Mouse (Mus musculus) neutrophil, adult 5-6 weeks (primary cell): ENCODE results near the gene Gm11027. TPM values are rescaled to one million over a fixed set of nuclear protein-coding genes. Genes with fewer than 3 reads are reported as not detected.
A peak's percentile ranks its signal among the peaks of the same experiment; 100 is the strongest.

Source experiments
- ATAC-seq: fragments of 151-379, 151-347 bp; 2 replicates; pipeline ENCODE4 v1.8.0; 2017; ENCODE audit warnings: mild to moderate bottlenecking, moderate TSS enrichment; ENCODE audit not compliant: insufficient number of reproducible peaks, poor library complexity, low FRiP score, severe bottlenecking; ENCODE audit errors: extremely low read depth
- total RNA-seq: library from RNA; stranded (forward); fragments of 200-1000 nt; gene quantifications from 2 replicates; pipeline ENCODE4 v1.2.3, GENCODE M21; 2017

Gm11027 gene
- total RNA-seq, 1 experiment from 2014 or later: not detected

DNA sequence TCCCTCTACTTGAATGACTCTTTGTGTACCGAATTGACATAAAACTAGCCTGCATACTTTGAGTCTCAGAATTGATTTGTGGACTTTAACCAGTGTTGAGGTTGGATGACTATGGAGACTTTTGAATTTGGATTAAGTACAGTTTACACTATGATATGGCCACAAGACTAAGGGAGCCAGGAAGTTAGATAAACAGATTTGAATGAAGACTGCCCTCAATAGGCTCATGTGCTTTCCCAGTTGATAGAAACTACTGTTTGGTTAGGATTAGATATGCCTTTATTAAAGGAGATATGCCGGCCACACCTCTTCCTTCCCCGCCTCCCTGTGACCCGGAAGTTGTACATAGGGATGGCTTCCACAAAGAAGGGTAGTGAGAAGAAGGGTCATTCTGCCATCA lies 445 bp downstream of the Gm11027 start:
- no peak for ATAC-seq

DNA sequence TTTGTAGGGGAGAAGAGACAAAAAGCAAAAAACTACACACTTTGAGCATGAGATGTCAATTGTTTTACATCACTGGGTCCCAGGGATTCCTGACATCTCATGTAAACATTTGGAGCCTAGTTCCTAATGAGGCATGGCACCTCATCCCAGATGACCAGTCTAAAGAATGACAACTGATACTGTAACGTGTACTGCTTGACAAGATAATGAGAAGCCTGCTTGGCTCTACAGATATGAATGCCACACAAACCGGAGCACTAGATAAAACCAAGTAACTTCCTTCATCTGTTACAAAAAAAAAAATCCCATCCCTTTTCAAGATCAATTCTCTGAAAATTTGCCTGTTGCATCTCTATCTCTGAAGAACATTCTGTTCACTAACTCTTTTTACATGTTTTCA lies 1.8 kb downstream of the Gm11027 start:
- no peak for ATAC-seq

DNA sequence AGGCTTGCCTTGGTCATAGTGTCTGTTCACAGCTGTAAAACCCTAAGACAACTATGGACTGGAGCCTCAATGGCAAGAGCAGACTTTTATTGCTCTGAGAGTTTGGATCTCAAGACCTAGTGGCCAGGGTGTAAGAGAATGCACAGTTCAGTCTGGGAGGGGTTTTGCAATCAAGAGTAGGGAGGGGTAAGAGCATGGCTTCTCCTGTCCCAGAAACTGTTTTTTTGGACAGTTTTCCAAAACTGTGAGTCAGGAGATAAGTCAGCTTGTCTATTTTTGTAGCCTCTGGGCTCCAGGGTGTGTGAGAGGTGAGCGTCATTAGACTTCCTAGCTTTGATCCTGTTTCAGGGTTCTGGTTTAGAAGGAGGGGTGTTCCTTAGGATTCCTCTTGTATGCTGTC lies 3.4 kb downstream of the Gm11027 start:
- ATAC-seq: no peak

DNA sequence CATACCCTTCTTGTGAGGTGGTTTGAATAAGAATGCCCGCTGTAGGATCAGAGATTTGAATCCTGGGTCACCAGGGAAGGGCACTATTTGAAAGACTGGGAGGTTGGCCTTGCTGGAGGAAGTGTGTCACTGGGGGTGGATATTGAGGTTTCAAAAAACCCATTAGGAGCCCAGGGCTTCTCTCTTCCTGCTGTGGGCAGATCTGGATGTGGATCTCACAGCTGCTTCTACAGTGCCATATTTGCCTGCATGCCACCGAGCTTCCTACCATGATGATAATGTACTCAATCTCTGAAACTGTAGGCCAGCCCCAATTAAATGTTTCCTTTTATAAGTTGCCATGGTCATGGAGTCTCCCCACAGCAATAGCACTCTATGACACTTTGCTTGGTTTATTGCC lies 4.0 kb downstream of the Gm11027 start:
- ATAC-seq: no peak

DNA sequence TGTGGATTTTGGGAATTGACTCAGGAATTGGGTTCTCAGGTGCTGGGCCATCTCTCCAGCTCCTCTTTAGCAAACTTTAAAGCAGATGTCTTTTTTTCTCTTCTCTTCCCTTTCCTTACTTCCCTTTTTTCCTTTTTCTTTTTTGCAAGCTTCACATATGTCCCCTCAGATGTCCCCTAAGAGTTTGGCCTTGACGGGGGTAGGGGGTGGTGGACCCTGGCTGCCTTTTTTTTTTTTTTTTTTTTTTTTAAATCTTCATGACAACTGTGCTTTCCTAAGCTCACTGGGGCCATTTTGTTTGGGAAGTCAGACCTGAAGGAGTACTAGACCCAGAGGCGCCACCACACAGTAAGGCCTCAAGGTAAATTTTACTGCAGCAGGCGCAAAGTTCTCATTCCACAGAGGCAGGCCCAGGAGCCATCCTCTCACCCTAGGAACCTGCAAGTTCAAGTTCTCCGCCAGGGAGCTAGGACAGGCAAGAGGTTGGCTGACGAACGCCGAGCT lies 5.0 kb downstream of the Gm11027 start:
- no peak for ATAC-seq

DNA sequence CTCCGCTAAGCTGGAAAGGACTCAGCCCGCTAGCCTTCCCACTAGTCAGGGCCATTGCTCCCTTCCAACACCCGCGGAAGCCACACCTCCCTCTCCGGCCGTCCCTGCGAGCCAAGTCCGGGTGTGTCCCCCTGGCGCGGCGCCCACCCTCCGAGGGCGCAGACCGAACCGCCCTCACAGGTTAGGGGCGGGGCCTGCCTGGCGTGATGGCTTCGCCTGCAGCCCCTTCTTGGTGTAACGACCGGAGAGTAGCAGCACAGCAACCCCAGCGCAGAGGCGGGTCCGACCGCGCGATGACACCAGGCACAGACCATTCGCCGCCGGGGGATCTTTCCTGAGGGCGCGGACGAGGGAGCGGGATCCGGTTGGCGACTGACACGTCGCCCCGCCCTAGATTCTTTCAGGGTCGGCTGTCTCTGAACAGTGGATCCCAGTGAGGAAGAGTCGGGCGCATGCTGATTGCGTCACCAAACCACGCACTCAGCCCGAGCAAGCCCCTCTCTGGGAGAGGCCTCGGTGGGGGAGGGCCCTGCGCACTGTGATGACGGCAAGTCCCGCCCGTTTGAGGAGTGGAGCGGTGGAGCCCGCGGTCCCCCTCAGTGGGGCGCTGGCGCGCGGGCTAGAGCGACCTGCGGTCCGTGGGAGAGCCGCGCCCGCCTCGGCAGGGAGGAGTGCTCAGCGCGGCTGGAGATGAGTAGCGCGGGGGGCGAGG lies 5.6 kb downstream of the Gm11027 start, which contains the start of gene Esyt2:
Gene Esyt2 (plus strand): TSS at position 544 of the 712 bp plus-strand sequence.
- peak; percentile 92 for ATAC-seq

DNA sequence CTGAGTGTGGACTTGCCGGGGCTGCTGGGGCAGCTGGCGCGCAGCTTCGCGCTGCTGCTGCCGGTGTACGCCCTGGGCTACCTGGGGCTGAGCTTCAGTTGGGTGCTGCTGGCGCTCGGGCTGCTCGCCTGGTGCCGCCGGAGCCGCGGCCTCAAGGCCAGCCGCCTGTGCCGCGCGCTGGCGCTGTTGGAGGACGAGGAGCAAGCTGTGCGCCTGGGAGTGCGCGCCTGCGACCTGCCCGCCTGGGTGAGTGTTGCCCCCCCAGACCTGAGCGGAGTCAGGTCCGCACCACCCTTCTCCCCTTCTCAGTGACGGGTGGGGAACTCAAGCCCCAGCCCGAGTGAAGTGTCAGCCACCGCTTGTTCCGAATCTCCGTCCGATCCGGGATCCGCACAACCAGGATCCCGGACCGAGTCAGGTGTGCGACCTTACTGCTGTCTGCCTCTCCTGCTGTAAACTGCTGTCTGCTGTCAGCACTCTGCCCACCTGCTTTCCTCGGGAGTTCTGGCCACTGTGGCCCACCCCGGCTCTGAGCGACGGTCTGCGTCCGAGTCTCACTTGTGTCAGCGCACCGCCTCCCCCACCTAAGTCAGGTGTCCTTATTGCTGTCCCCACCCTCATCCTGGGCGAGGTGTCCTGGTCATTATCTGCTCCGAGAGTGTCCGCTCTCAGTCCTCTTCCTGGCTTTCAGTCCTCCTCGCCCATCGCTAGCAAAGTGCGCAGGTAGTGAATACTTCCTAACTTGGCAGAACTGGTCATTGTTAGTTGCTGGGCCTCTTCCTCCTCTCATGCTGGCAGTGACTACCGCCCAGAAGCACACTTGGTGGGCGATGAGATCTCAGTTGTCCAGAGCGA lies 6.5 kb downstream of the Gm11027 start:
- ATAC-seq: peak; percentile 7; the same call in 1 of the 2 replicates

DNA sequence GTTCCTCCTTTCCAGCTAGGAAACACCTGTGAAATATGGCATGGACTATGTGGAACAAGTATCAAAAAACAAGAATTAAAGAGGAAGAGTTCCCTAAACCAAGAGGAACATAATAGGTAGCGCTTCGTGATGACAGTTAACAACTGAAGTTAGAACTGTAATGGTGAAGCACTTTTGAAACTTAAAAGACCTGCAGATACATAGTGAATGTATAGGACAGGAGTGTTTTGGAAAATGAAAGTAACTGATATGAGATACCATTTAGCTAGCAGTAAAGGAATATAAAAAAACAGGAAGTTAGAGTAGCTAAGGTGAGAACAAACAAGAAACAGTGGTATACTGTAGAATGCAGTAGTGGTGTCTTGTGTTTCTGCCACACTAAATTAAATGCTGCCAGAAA lies 7.7 kb downstream of the Gm11027 start:
- no peak for ATAC-seq

DNA sequence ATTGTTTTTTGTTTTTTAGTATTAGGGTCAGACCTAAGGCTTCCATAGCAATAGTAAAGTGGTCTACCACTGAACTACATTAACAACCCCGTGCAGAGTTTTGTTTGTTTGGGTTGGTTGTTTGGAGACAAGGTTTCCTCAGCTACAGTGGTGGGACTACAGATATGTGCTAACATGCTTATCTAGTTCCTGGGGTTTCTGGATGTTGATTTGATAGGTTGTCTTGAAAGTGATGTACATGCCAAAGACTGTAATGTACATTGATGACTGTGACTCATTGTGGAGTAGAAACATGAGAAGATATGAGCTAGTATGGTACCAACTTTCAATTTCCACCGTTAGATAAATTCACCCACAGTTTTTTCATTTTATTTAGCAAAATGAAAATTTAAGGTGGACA lies 8.3 kb downstream of the Gm11027 start:
- ATAC-seq: no peak

DNA sequence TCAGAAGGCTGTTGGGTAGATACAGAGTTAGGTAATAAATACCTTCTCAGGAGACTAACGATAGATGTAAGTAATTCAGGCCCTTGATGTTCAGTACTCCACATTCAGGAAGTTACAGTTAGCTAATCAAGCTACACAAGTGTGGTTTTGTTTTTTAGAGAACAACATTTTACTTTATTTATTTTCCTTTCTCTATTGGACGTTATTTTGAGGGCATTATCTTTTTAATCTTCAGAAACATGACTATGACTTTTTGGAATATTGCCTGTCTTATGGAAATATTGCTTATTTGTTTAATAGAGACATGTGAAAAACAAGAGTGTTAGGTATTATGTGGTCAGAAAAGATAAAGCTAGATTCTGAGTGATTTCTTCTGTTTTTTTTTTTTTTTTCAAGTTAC lies 18.0 kb downstream of the Gm11027 start:
- ATAC-seq: no peak

DNA sequence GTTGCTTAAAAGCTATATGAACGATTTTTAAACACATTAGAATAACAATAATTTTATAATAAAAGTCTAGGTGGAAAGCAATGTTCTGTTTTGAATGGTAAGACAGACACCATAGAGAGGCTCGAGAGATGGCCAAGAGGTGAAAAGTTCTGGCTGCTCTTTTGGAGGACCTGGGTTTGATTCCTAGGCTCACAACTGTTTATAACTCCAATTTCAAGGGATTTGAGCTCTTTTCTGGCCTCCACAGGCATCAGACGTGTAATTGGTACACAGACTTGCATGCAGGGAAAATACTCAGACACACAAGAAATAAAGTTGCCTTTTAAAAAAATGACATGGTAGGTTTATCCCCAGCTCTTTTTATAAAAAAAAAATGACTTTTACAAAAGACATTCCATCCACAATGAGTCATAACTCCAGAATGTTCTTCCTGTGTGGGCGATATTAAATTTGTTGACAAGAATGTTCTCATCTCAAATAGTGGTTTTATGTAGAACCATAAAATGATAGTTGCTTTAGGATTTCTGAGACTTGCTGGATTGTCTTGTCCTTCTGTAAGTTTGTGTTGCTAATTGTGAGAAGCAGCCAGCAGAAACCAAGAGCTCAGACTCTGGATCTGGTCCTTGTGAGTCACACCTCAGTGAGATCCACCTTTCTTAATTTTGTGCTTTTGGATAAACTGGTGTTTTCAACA lies 18.6 kb downstream of the Gm11027 start:
- ATAC-seq: no peak

DNA sequence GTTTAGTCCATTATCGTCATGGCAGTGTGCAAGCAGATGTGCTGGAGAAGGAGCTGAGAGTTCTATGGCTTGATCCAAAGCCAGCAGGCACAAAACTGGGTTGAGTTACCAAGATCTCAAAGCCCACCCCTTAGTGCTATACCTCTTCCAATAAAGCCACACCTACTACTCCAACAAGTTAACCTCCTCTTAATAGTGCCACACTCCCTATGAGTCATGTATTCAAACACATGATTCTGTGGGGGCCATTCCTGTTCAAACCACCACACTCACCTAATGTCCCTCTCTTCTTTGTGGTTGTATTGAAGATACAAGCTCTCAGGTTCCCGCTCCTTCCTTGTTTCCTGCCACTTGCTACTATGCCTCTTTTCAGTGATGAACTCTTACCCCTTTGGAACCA lies 24.7 kb downstream of the Gm11027 start:
- no peak for ATAC-seq

DNA sequence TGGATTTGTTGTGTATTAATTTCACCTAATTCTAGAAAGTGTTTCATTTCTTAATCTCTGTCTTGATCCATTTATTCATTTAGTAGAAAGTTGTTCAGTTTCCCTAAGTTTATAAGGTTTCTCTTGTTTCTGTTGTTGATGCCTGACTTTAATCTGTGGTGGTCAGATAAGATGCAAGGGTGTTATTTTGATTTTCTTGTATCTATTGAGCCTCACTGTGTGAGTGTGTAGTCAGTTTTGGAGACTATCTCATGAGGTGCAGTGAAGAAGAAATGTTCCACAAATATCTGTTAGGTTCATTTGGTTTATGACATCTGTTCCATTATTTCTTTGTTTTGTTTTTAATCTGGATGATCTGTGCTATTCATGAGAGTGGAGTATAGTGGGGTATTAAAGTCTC lies 27.0 kb downstream of the Gm11027 start:
- ATAC-seq: no peak

DNA sequence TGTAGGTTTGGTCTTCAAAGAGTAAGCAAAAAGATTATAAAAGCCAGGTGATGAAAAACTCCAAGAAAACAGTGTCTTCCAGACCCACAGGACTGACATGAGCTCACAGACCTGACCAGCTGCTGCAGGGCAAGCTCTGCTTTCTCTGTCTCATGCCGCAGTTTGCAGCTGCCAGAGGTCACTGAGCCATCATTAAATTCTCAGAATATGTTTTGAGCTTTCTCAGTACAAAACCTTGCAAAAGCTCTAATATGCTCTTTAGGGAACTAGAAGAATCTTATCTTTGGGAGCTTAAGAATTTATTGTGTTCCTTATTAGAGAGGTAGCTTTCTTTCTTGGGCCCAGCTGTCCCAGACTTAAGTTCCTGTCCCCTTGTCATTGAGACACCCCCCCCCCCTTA lies 30.9 kb downstream of the Gm11027 start:
- ATAC-seq: no peak

DNA sequence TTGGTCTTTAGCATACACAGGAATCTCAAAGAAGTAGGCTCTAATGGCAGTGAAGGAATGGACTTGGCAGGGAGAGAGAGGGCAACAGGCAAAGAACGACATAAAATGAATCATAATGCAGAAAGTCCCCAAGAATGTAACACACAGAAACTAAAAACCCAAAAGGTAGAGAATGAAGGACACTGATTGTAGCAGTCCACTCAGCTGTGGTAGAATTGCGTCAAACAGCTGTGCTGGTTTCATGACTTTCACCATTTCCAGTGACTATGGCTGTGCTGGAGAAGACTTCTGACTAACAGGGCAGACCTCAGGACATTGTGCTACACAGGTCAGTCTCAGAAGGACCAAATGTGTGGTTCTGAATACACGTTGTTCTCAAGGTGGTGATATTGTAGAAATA lies 32.7 kb downstream of the Gm11027 start:
- ATAC-seq: no peak

DNA sequence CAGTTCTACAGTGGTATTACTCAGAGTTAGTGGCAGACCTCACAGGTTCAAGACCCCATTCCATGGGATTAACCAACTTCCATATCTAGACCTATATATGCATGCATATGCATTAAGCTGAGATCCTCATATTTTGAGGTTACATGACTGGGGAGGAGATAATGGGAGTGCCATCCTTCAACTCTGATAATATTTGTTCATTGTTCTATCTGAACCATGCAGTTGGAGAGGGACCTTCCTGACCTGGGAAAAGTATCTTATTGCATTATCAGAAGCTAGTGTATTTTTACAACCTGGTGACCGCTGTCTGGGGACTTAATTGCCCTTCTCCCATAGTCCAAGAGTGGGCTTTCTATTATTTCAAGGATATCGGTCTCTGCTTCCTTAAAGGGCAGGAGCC lies 33.4 kb downstream of the Gm11027 start:
- ATAC-seq: no peak

DNA sequence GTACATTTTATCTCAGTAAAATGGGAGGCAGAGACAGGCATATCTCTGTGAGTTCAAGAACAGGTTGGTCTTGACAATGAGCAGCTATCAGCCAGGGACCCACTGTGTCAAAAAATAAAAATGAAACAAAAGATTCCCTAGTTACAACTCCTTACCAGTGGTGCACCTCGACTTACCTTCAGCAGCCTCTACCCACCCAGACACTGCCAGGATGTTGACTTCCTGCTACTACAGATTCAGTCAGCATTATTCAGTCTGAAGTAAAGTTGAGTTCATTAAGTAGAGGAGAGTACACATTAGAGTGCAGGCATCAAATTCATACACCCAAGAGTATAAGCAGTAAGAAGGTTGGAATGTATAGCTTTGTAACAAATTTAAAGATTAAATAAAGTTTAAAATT lies 38.6 kb downstream of the Gm11027 start:
- no peak for ATAC-seq

DNA sequence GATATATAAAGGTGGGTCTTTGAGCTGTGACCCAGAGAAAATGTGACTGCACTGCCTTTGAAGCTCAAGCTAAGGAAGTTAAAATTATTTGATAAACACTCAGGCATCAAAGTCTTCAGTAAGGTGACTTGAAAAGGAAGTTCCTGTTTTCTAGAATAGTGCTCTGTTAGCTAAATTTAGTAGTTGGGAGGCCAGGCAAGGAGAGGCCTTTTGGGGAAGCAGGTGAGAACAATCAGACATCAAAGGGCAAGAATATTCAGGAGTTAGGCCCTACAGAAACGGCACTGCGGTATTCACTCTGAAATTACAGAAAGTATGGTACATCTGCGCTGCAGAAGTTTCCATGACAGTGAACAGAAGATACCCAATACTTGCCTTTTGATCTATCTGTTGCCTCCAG lies 40.3 kb downstream of the Gm11027 start:
- ATAC-seq: peak; percentile 64; the same call in 1 of the 2 replicates

DNA sequence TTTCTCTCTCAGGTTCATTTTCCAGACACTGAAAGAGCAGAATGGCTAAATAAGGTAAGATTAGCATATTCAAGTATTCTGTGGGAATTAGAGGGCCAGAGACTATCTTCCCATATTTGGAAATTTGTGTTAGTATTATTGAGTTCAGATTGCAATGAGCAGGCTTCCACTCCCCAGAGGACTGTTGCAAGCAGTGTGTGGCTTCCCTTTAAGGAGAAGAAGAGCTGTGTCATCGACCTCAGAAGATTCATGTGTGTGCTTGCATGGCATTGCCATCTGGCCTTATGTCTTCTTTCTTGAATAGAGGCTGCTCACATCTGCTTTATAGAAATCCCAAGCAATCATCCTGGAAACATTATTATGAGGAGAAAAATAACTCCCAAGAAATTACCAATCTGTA lies 42.6 kb downstream of the Gm11027 start:
- peak; percentile 59; the same call in 1 of the 2 replicates for ATAC-seq
